Mouse (Mus musculus): ENCODE data around the gene Klhl12. TPM values are rescaled to one million over a fixed set of nuclear protein-coding genes. Genes with fewer than 3 reads are reported as not detected.
A peak's percentile ranks its signal among the peaks of the same experiment; 100 is the strongest.
"Not testable (repeated sequence)": the region's sequence is repeated elsewhere in the genome, so short reads cannot be mapped to it uniquely, and the experiment has no call there.

Gene Klhl12
- polyA plus RNA-seq, 1 experiment from 2014 or later, result 15.9 TPM

GRCm38 (mm10) chr1:134419751-134420458, 35.4 kb upstream of the Klhl12 start:
- H3K9ac ChIP-seq, result peak overlapping the region; percentile 44
- 43% methylated on average over 5 of the region's 5 CpGs for WGBS
- peak overlapping the region; percentile 85 for H3K4me2 ChIP-seq
- H3K27me3 ChIP-seq (replicated peaks), result no peaks in the 10 kb centered on the region
- peaks cover 74% of the 10 kb centered on the region for H3K4me1 ChIP-seq
- H3K9me3 ChIP-seq, result no peaks in the 10 kb centered on the region
- peak overlapping the region; percentile 17 for H3K4me3 ChIP-seq
- peaks cover 25% of the 10 kb centered on the region for H3K36me3 ChIP-seq
- ATAC-seq (ENCODE audit: extremely low read depth, insufficient number of reproducible peaks, low FRiP score, low TSS enrichment), result no peak
- peak overlapping the region; percentile 76 for H3K27ac ChIP-seq (replicated peaks)

- Histone ChIP-seq H3K27me3 (replicated peaks) (no peaks in the 10 kb centered on the region), H3K9me3 (no peaks in the 10 kb centered on the region), H3K27ac (replicated peaks) (no peak overlapping the region), H3K4me2 (peak overlapping the region; percentile 20; the same call in 1 of the 2 replicates), H3K4me1 (peaks cover 57% of the 10 kb centered on the region), H3K4me3 (no peak overlapping the region), H3K9ac (no peak overlapping the region), H3K36me3 (peaks cover 62% of the 10 kb centered on the region)
- WGBS, result 70% methylated on average over 10 of the region's 10 CpGs
- no peak for ATAC-seq (ENCODE audit: extremely low read depth, insufficient number of reproducible peaks, low FRiP score, low TSS enrichment)
These were observed 31.4 kb upstream of the Klhl12 start for GRCm38 (mm10) chr1:134423911-134424310.

GRCm38 (mm10) chr1:134426289-134426688, 29.0 kb upstream of the Klhl12 start:
- ATAC-seq (ENCODE audit: extremely low read depth, insufficient number of reproducible peaks, low FRiP score, low TSS enrichment), result peak; percentile 66
- no peak overlapping the region for H3K9ac ChIP-seq
- H3K9me3 ChIP-seq, result no peaks in the 10 kb centered on the region
- 0 out of 2 replicates have a peak overlapping the region, but pooled peaks have one; percentile 39 for H3K27ac ChIP-seq (replicated peaks)
- H3K27me3 ChIP-seq (replicated peaks), result no peaks in the 10 kb centered on the region
- peaks cover 85% of the 10 kb centered on the region for H3K36me3 ChIP-seq
- no peak overlapping the region for H3K4me3 ChIP-seq
- H3K4me2 ChIP-seq, result peak overlapping the region; percentile 30; the same call in 1 of the 2 replicates
- 12% methylated on average over 5 of the region's 5 CpGs for WGBS
- peaks cover 34% of the 10 kb centered on the region for H3K4me1 ChIP-seq

GRCm38 (mm10) chr1:134433002-134433401, 22.3 kb upstream of the Klhl12 start:
- ATAC-seq (ENCODE audit: extremely low read depth, insufficient number of reproducible peaks, low FRiP score, low TSS enrichment), result no peak
- Histone ChIP-seq H3K4me3 (no peak overlapping the region), H3K9me3 (no peaks in the 10 kb centered on the region), H3K27me3 (replicated peaks) (no peaks in the 10 kb centered on the region), H3K27ac (replicated peaks) (no peak overlapping the region), H3K4me2 (no peak overlapping the region), H3K36me3 (peaks cover 56% of the 10 kb centered on the region), H3K9ac (no peak overlapping the region), H3K4me1 (no peaks in the 10 kb centered on the region)
- WGBS, result 82% methylated on average over 10 of the region's 10 CpGs

GRCm38 (mm10) chr1:134433473-134433872, 21.9 kb upstream of the Klhl12 start:
- Histone ChIP-seq H3K27me3 (replicated peaks) (no peaks in the 10 kb centered on the region), H3K27ac (replicated peaks) (no peak overlapping the region), H3K9me3 (no peaks in the 10 kb centered on the region), H3K36me3 (peaks cover 51% of the 10 kb centered on the region), H3K9ac (no peak overlapping the region), H3K4me1 (no peaks in the 10 kb centered on the region), H3K4me3 (no peak overlapping the region), H3K4me2 (no peak overlapping the region)
- no peak for ATAC-seq (ENCODE audit: extremely low read depth, insufficient number of reproducible peaks, low FRiP score, low TSS enrichment)
- 82% methylated on average over 4 of the region's 4 CpGs for WGBS

- Histone ChIP-seq H3K9ac (no peak overlapping the region), H3K4me2 (no peak overlapping the region), H3K36me3 (peaks cover 32% of the 10 kb centered on the region), H3K27me3 (replicated peaks) (no peaks in the 10 kb centered on the region), H3K9me3 (no peaks in the 10 kb centered on the region), H3K4me1 (no peaks in the 10 kb centered on the region), H3K27ac (replicated peaks) (no peak overlapping the region), H3K4me3 (no peak overlapping the region)
- no peak for ATAC-seq (ENCODE audit: extremely low read depth, insufficient number of reproducible peaks, low FRiP score, low TSS enrichment)
- WGBS, result 27% methylated on average over 4 of the region's 4 CpGs
These were observed 19.9 kb upstream of the Klhl12 start for GRCm38 (mm10) chr1:134435414-134435813.

- no peaks in the 10 kb centered on the region for H3K4me1 ChIP-seq
- 82% methylated on average over 6 of the region's 6 CpGs for WGBS
- ATAC-seq (ENCODE audit: extremely low read depth, insufficient number of reproducible peaks, low FRiP score, low TSS enrichment), result no peak
- H3K27me3 ChIP-seq (replicated peaks), result no peaks in the 10 kb centered on the region
- no peaks in the 10 kb centered on the region for H3K36me3 ChIP-seq
- no peak overlapping the region for H3K9ac ChIP-seq
- no peaks in the 10 kb centered on the region for H3K9me3 ChIP-seq
- H3K27ac ChIP-seq (replicated peaks), result no peak overlapping the region
- H3K4me2 ChIP-seq, result no peak overlapping the region
- no peak overlapping the region for H3K4me3 ChIP-seq
These were observed 14.9 kb upstream of the Klhl12 start for GRCm38 (mm10) chr1:134440437-134440836.

- H3K9me3 ChIP-seq; H3K4me1 ChIP-seq; H3K4me3 ChIP-seq; ATAC-seq (ENCODE audit: extremely low read depth, insufficient number of reproducible peaks, low FRiP score, low TSS enrichment); H3K27ac ChIP-seq (replicated peaks); H3K9ac ChIP-seq; H3K36me3 ChIP-seq; H3K4me2 ChIP-seq; H3K27me3 ChIP-seq (replicated peaks): not testable (repeated sequence)
- 94% methylated on average over 6 of the region's 10 CpGs for WGBS
These were observed 13.6 kb upstream of the Klhl12 start for GRCm38 (mm10) chr1:134441737-134442136.

- Histone ChIP-seq H3K9me3 (no peaks in the 10 kb centered on the region), H3K4me1 (no peaks in the 10 kb centered on the region), H3K4me2 (no peak overlapping the region), H3K4me3 (no peak overlapping the region), H3K27ac (replicated peaks) (no peak overlapping the region), H3K36me3 (no peaks in the 10 kb centered on the region), H3K9ac (no peak overlapping the region), H3K27me3 (replicated peaks) (no peaks in the 10 kb centered on the region)
- no peak for ATAC-seq (ENCODE audit: extremely low read depth, insufficient number of reproducible peaks, low FRiP score, low TSS enrichment)
- WGBS, result 85% methylated on average over 3 of the region's 3 CpGs
These were observed 12.9 kb upstream of the Klhl12 start for GRCm38 (mm10) chr1:134442394-134442793.

- not testable (repeated sequence) for ATAC-seq (ENCODE audit: extremely low read depth, insufficient number of reproducible peaks, low FRiP score, low TSS enrichment)
These were observed 12.0 kb upstream of the Klhl12 start for GRCm38 (mm10) chr1:134443288-134443687.

GRCm38 (mm10) chr1:134445418-134445817, 9.9 kb upstream of the Klhl12 start:
- no peaks in the 10 kb centered on the region for H3K4me1 ChIP-seq
- no peak overlapping the region for H3K4me2 ChIP-seq
- H3K27ac ChIP-seq (replicated peaks), result no peak overlapping the region
- no peak for ATAC-seq (ENCODE audit: extremely low read depth, insufficient number of reproducible peaks, low FRiP score, low TSS enrichment)
- no peaks in the 10 kb centered on the region for H3K27me3 ChIP-seq (replicated peaks)
- no peaks in the 10 kb centered on the region for H3K36me3 ChIP-seq
- no peak overlapping the region for H3K4me3 ChIP-seq
- WGBS, result 74% methylated on average over 2 of the region's 2 CpGs
- H3K9ac ChIP-seq, result no peak overlapping the region
- H3K9me3 ChIP-seq, result no peaks in the 10 kb centered on the region

More at GRCm38 (mm10) chr1:134443288-134443687, 12.0 kb upstream of the Klhl12 start:
- H3K4me3 ChIP-seq; H3K4me1 ChIP-seq; H3K9me3 ChIP-seq; H3K9ac ChIP-seq; H3K27ac ChIP-seq (replicated peaks); H3K4me2 ChIP-seq; H3K27me3 ChIP-seq (replicated peaks); H3K36me3 ChIP-seq: not testable (repeated sequence)
- 81% methylated on average over 1 of the region's 1 CpGs for WGBS

- 59% methylated on average over 3 of the region's 3 CpGs for WGBS
- not testable (repeated sequence) for H3K4me2 ChIP-seq; H3K27me3 ChIP-seq (replicated peaks); H3K4me1 ChIP-seq; H3K4me3 ChIP-seq; H3K9me3 ChIP-seq; H3K27ac ChIP-seq (replicated peaks); H3K36me3 ChIP-seq; ATAC-seq (ENCODE audit: extremely low read depth, insufficient number of reproducible peaks, low FRiP score, low TSS enrichment); H3K9ac ChIP-seq
These were observed 6.8 kb upstream of the Klhl12 start for GRCm38 (mm10) chr1:134448537-134448936.

Measured in heart, embryonic 13.5 days (tissue).